Comparison of ENCODE assay signal across 8 mouse cellular contexts in the genomic region with DNA sequence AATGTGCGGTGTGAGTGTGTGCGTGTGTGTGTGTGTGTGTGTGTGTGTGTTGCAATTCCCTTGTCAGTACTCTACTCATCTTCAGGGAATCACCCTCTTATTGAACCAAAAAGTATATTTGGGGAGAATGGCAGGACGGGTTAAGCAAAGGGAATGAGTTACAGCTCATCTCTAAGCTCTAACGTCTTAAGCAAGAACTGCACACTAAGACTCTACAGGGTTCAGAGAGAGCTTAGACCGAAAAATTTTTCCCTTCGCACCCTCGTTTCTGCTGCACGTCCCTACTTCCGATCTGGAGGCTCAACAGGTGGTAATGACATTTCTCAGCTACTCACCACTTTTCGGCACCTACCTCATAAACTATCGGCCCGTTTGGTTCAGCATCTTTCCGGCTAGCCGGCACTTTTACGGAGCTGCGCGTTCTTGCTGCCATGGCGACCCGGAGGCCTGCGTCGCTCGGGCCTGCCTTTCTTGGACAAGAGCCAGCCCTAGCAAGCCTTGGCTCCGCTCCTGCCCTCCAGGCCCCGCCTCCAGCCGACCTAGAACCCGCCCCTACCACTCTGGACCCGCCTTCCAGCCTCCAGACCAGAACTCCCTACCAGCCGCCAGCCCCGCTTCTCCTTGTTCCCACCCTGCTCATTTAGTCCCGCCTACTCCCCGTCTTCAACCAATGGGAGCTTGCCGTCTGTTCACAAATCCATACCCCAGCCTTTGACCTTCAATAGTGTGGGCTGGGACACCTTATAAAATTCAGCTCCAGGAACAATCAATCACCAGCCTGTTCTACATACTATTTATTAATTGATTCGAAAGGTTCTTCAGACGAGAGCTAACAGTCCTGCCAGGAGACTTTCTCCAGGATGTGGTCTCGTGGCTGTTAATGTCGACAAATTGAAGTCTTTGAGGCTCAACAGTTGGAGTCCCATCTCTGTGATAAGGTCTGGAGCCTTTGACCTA. TPM values are rescaled to one million over a fixed set of nuclear protein-coding genes. Genes with fewer than 3 reads are reported as not detected.
DNase-seq lines count a peak whose midpoint lies in the region; ATAC-seq lines count a peak whose summit lies in the region.

A gene (minus strand): TSS at position 604 of the 957 bp plus-strand sequence.

- peak; percentile 92 for ATAC-seq in inflammation-experienced regulatory T-cells, adult 6 months
- ATAC-seq in megakaryocyte progenitor cell, adult 5-6 weeks (replicated peaks; ENCODE audit: poor library complexity): peak; percentile 99

- DNase-seq in adrenal gland, adult (ENCODE audit: inconsistent age in 2 of 2, low spot score in 1 of 2): peak; percentile 96 to 99
- DNase-seq in embryo, embryonic 10 days (ENCODE audit: low spot score): peak; percentile 95
- peak; percentile 93 for DNase-seq in gastrocnemius, postnatal 10 days
- peak; percentile 86 to 92 for DNase-seq in left cerebral cortex, adult 9 months (ENCODE audit: low spot score in 2 of 2)
- peak; percentile 88 for DNase-seq in right cerebral cortex, postnatal 14 days
- DNase-seq in urinary bladder, postnatal 25 days (ENCODE audit: low spot score): peak; percentile 91

RNA-seq across cellular contexts. Expression of the gene that starts here (rescaled TPM):
- 1 to 10 TPM; 6.2 to 9.3 TPM for total RNA-seq in gastrocnemius, postnatal 10 days (2021)
- polyA plus RNA-seq in inflammation-experienced regulatory T-cells, adult 6 months (2017; shearing (Covaris generic)): 1 to 10 TPM in 2 of 3 experiments, not detected in 1; 1.4 to 1.9 TPM
- 0.07 and 0.22 TPM in 2 replicates for total RNA-seq in megakaryocyte progenitor cell, adult 5-6 weeks (2015)
- total RNA-seq in megakaryocyte progenitor cell, adult 5-6 weeks (2017): 0.42 and 0.44 TPM in 2 replicates

Comparison
In these comparisons a context has a peak if more than half of its experiments do, and no peak if none do; other contexts are left out.
1. Peak in every context shown above with its lines: DNase-seq and ATAC-seq.
2. RNA of the gene that starts here (total RNA-seq): 6.2 to 9.3 TPM in gastrocnemius, postnatal 10 days; 0.07 to 0.44 TPM in megakaryocyte progenitor cell, adult 5-6 weeks; every median in the first group is over 4 times any median in the second.
3. Peak in ATAC-seq in megakaryocyte progenitor cell, adult 5-6 weeks; RNA of the gene not detected or under 1 TPM.